Mouse (Mus musculus) cerebellum, adult 2 months (tissue): ENCODE measurements around the gene Acta2.

Experiments
- CTCF ChIP-seq: fragments of 200-500 bp; IDR thresholded peaks from 2 replicates; pipeline ENCODE4 v1.5.1; 2011; ENCODE audit warnings: low read depth, mild to moderate bottlenecking, control low read depth, low read length, moderate library complexity, borderline replicate concordance; ENCODE audit not compliant: insufficient read depth
- POLR2A ChIP-seq: fragments of 200-500 bp; IDR thresholded peaks from 2 replicates; pipeline ENCODE4 v1.6.1; 2011; ENCODE audit warnings: low read length, control low read depth, borderline replicate concordance; ENCODE audit not compliant: insufficient read depth

- no peak for TF ChIP-seq POLR2A
- TF ChIP-seq CTCF, result no peak
Observed at GRCm38 (mm10) chr19:34248558-34248957, 6.8 kb downstream of the Acta2 start.
